Mouse (Mus musculus) hindbrain, embryonic 16.5 days (tissue): ENCODE measurements around the gene Mas1. TPM values are rescaled to one million over a fixed set of nuclear protein-coding genes. Genes with fewer than 3 reads are reported as not detected.

Experiments used
- ATAC-seq: fragments of 200-750 bp; cut with Nextera tagmentation; 2 replicates; pipeline ENCODE4 v1.8.0; 2017; ENCODE audit warnings: moderate TSS enrichment, moderate library complexity
- H3K27ac ChIP-seq: fragments of 300-500 bp; sonication (generic); 2 replicates; pipeline ENCODE4 v1.5.1; 2014; ENCODE audit warnings: low read depth, mild to moderate bottlenecking, control low read depth, low read length, moderate library complexity
- H3K27me3 ChIP-seq: fragments of 300-500 bp; sonication (generic); replicated peaks from 2 replicates; pipeline ENCODE4 v1.6.1; 2014; ENCODE audit warnings: low read length; ENCODE audit not compliant: control insufficient read depth, insufficient read depth
- H3K36me3 ChIP-seq: fragments of 300-500 bp; sonication (generic); 2 replicates; pipeline ENCODE4 v1.6.1; 2014; ENCODE audit warnings: mild to moderate bottlenecking, low read length, moderate library complexity, mixed read lengths; ENCODE audit not compliant: control insufficient read depth, insufficient read depth
- H3K4me1 ChIP-seq: fragments of 300-500 bp; sonication (generic); 2 replicates; pipeline ENCODE4 v1.6.1; 2014; ENCODE audit warnings: low read depth, low read length; ENCODE audit not compliant: control insufficient read depth, insufficient read depth
- H3K4me2 ChIP-seq: fragments of 300-500 bp; sonication (generic); 2 replicates; pipeline ENCODE4 v1.6.1; 2014; ENCODE audit warnings: mild to moderate bottlenecking, low read length, control low read depth, moderate library complexity
- H3K4me3 ChIP-seq: fragments of 300-500 bp; sonication (generic); 2 replicates; pipeline ENCODE4 v1.5.1; 2014; ENCODE audit warnings: mild to moderate bottlenecking, low read length, control low read depth, moderate library complexity
- H3K9ac ChIP-seq: fragments of 300-500 bp; sonication (generic); 2 replicates; pipeline ENCODE4 v1.6.1; 2014; ENCODE audit warnings: low read depth, mild to moderate bottlenecking, control low read depth, low read length, moderate library complexity
- H3K9me3 ChIP-seq: fragments of 300-500 bp; sonication (generic); 2 replicates; pipeline ENCODE4 v1.6.1; 2014; ENCODE audit warnings: mild to moderate bottlenecking, low read length, moderate library complexity; ENCODE audit not compliant: control insufficient read depth
- WGBS: fragments of 180-500 bp; shearing (Covaris S2); extraction: QIAGEN DNeasy Blood & Tissue Kit; methylation state at CpG from one replicate; pipeline ENCODE4 v1.1.7; 2014; 5-methylcytosine and 5-hydroxymethylcytosine counted together
- polyA plus RNA-seq: library from polyadenylated mRNA; unstranded; fragments of >200 nt; fragmentation: Nextera tagmentation; extraction: Ambion mirVana; gene quantifications from 2 replicates; pipeline ENCODE4 v1.2.1, GENCODE M21; 2015

Gene Mas1
- polyA plus RNA-seq, 1 experiment from 2014 or later, result 0.18 TPM

- ATAC-seq, result no peak
- WGBS, result 88% methylated on average over 3 of the region's 3 CpGs
- Histone ChIP-seq H3K9me3 (no peaks in the 10 kb centered on the region), H3K4me3 (no peak overlapping the region), H3K9ac (no peak overlapping the region), H3K36me3 (no peaks in the 10 kb centered on the region), H3K27me3 (no peaks in the 10 kb centered on the region), H3K27ac (no peak overlapping the region), H3K4me1 (no peaks in the 10 kb centered on the region; the same call in 1 of the 2 replicates), H3K4me2 (no peak overlapping the region)
Observed at GRCm38 (mm10) chr17:12814502-12814901, 53.4 kb downstream of the Mas1 start.

DNA sequence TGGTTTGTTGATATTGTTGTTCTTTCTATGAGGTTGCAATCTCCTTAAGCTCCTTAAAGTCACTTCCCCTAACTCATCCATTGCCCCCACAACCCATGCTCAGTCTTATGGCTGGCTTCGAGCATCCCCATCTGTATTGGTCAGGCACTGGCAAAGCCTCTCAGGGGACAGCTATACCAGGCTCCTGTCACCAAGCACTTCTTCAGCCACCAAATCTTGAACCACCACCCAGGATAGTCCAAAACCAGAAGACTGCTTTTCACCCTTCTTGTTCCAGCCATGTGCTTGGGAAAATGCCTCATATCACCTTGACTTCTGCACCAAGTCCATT, 57.0 kb downstream of the Mas1 start:
- Histone ChIP-seq H3K36me3 (no peaks in the 10 kb centered on the region), H3K4me3 (no peak overlapping the region), H3K27ac (no peak overlapping the region), H3K27me3 (no peaks in the 10 kb centered on the region), H3K9ac (no peak overlapping the region), H3K9me3 (no peaks in the 10 kb centered on the region), H3K4me1 (no peaks in the 10 kb centered on the region; the same call in 1 of the 2 replicates), H3K4me2 (no peak overlapping the region)
- ATAC-seq, result no peak; the same call in 1 of the 2 replicates
- 85% methylated on average over 1 of the region's 1 CpGs for WGBS

DNA sequence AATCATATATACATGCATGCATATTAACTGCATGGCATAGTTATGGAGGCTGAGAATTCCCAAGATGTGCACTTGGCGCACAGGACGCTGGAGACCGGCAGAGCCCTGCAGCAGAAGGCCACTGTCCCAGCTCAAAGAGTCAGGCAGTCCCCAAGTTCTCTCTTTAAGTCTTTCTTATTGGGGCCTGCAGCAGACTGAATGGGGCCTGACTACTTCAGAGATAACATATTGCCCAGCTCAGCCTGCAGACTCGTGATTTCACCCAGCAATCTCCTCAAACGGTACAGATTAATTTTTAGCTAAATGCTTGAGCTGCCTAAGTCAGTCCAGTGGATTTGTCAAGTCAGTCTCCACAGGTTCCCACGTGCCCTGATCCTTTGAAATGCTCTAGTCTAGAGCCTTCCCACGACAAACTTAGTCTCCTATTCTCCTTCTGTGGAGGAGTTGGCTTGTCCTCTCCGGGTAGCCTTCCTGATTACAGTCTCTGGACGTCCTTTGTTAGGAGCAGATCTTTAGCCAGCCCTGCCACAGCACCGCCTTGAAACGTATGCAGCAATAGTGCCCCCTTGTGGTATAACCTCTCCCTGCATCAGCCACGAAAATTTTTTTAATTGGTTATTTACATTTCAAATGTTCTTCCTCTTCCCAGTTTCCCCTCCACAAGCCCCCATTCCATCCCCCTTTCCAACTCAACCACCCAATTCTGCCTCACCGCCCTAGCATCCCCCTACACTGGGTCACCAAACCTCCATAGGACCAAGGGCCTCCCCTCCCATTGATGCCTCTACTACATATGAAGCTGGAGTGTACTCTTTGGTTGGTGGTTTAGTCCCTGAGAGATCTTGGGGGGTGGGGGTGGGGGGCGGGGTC, 57.6 kb downstream of the Mas1 start:
- Histone ChIP-seq H3K36me3 (no peaks in the 10 kb centered on the region), H3K4me1 (no peaks in the 10 kb centered on the region; the same call in 1 of the 2 replicates), H3K9me3 (no peaks in the 10 kb centered on the region), H3K4me2 (no peak overlapping the region), H3K4me3 (no peak overlapping the region), H3K9ac (no peak overlapping the region), H3K27ac (0 out of 2 replicates have a peak overlapping the region, but pooled peaks have one; percentile 0), H3K27me3 (no peaks in the 10 kb centered on the region)
- peak; percentile 79 for ATAC-seq
- 25% methylated on average over 14 of the region's 14 CpGs for WGBS

DNA sequence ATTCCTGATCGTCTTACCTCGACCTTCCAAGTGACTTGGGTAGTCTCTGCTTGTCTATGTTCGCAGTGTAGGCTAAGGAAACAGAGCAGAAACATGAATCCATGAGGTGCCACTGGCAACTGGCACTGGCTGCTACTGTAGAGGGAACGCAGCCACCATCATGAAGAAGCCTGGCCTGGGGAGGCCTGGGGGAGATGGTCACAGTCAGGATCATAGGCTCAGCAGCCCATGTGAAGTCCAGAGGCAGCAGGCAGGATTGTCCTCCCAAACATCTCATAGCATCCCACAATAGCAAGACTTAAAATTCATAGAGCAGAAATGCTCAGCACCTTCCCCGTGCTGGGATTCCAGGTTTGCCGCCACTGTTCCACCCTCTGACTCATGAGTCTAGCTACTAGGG, 59.1 kb downstream of the Mas1 start:
- H3K27ac ChIP-seq, result no peak overlapping the region
- no peaks in the 10 kb centered on the region; the same call in 1 of the 2 replicates for H3K4me1 ChIP-seq
- H3K36me3 ChIP-seq, result no peaks in the 10 kb centered on the region
- no peaks in the 10 kb centered on the region for H3K27me3 ChIP-seq
- no peak overlapping the region for H3K4me2 ChIP-seq
- no peaks in the 10 kb centered on the region for H3K9me3 ChIP-seq
- no peak for ATAC-seq
- 91% methylated on average over 6 of the region's 6 CpGs for WGBS
- no peak overlapping the region for H3K9ac ChIP-seq
- no peak overlapping the region for H3K4me3 ChIP-seq

GRCm38 (mm10) chr17:12804584-12805445, 63.1 kb downstream of the Mas1 start:
- H3K4me3 ChIP-seq, result no peak overlapping the region
- ATAC-seq, result no peak
- H3K9ac ChIP-seq, result no peak overlapping the region
- H3K27ac ChIP-seq, result no peak overlapping the region
- H3K9me3 ChIP-seq, result no peaks in the 10 kb centered on the region
- H3K36me3 ChIP-seq, result no peaks in the 10 kb centered on the region
- no peaks in the 10 kb centered on the region for H3K4me1 ChIP-seq
- H3K27me3 ChIP-seq, result no peaks in the 10 kb centered on the region
- no peak overlapping the region for H3K4me2 ChIP-seq

- no peaks in the 10 kb centered on the region for H3K27me3 ChIP-seq
- H3K9me3 ChIP-seq, result no peaks in the 10 kb centered on the region
- no peak for ATAC-seq
- no peak overlapping the region for H3K4me2 ChIP-seq
- WGBS, result 48% methylated on average over 9 of the region's 9 CpGs
- H3K27ac ChIP-seq, result no peak overlapping the region
- H3K36me3 ChIP-seq, result no peaks in the 10 kb centered on the region
- no peak overlapping the region for H3K9ac ChIP-seq
- H3K4me1 ChIP-seq, result no peaks in the 10 kb centered on the region
- no peak overlapping the region for H3K4me3 ChIP-seq
Observed at GRCm38 (mm10) chr17:12801861-12802540, 65.9 kb downstream of the Mas1 start.

DNA sequence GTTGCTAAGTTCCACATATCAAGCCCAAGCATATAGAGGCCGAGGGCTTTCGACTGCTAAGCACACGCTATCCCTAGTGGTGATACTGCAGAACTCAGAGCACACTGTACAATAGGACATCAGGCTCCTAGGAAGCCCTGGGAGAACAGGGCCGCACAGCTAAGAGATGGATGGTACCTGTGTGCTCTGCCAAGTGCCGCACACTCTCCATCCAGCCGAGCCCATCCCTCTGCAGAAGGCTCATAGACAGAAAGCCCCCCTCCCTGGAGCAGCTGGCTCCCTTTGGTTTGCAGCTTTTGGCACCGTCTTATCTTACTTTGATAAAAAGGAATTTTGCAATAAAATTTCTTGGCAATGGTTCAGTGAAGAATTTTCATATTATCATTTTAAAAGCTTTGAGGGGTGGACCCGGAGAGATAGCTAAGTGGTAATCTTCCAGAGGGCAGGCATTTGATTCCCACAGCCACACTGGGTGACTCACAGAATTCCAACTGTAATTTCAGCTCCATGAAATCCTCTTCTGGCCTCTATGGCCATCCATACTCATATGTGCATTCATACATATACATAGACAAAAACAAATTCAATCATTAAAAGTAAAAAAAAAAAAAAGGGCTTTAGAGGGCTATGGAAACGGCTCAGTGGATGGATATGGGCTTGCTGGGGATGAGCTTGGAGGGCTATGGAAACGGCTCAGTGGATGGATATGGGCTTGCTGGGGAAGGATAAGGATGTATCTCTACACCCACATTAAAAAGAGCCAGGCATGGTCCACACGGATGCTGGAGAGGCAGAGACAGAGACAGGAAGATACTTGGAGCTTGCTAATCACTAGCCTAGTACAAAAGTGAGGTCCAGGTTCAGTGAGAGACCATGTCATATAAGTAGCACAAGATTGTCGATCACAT, 68.3 kb downstream of the Mas1 start:
- peak; percentile 56; the same call in 1 of the 2 replicates for ATAC-seq

GRCm38 (mm10) chr17:12798571-12798970, 69.4 kb downstream of the Mas1 start:
- H3K9ac ChIP-seq, result no peak overlapping the region
- H3K4me1 ChIP-seq, result 0 out of 2 replicates have a peak, but pooled peaks cover 6% of the 10 kb centered on the region
- H3K4me2 ChIP-seq, result no peak overlapping the region
- H3K4me3 ChIP-seq, result no peak overlapping the region
- H3K36me3 ChIP-seq, result no peaks in the 10 kb centered on the region
- no peak for ATAC-seq
- 97% methylated on average over 3 of the region's 3 CpGs for WGBS
- no peaks in the 10 kb centered on the region for H3K27me3 ChIP-seq
- H3K27ac ChIP-seq, result no peak overlapping the region
- H3K9me3 ChIP-seq, result no peaks in the 10 kb centered on the region

More for the DNA sequence above, 68.3 kb downstream of the Mas1 start:
- Histone ChIP-seq H3K9me3 (no peaks in the 10 kb centered on the region), H3K4me1 (no peaks in the 10 kb centered on the region), H3K27me3 (no peaks in the 10 kb centered on the region), H3K27ac (no peak overlapping the region), H3K36me3 (no peaks in the 10 kb centered on the region), H3K4me3 (no peak overlapping the region), H3K9ac (no peak overlapping the region), H3K4me2 (no peak overlapping the region)
- 82% methylated on average over 12 of the region's 12 CpGs for WGBS
